Comparison of ENCODE assay signal across 8 mouse cellular contexts in genomic region chr19:45047417-45047934, GRCm38 (mm10). TPM values are rescaled to one million over a fixed set of nuclear protein-coding genes. Genes with fewer than 3 reads are reported as not detected.
DNase-seq lines count a peak whose midpoint lies in the region; ATAC-seq lines count a peak whose summit lies in the region.

Sfxn3 (plus strand) TSS chr19:45047503.

- peak within 1 kb of the TSS; percentile 57 for H3K4me3 ChIP-seq in intestine, embryonic 14.5 days (ENCODE audit: low read depth, low read length)

- H3K27me3 ChIP-seq in intestine, embryonic 14.5 days (replicated peaks; ENCODE audit: control insufficient read depth, insufficient read depth, low read length), result peaks cover 23% of the 10 kb centered on the region

- peaks cover 17% of the 10 kb centered on the region for H3K4me1 ChIP-seq in intestine, embryonic 14.5 days (replicated peaks; ENCODE audit: control insufficient read depth, insufficient read depth, low read length)

- peak within 1 kb of the TSS; percentile 84 for H3K27ac ChIP-seq in intestine, embryonic 14.5 days (ENCODE audit: low read depth)

- H3K9ac ChIP-seq in intestine, embryonic 14.5 days (ENCODE audit: low read length), result peak within 1 kb of the TSS; percentile 50

- H3K9me3 ChIP-seq in intestine, embryonic 14.5 days (ENCODE audit: control insufficient read depth, low read length), result no peaks in the 10 kb centered on the region

- peaks cover 14% of the 10 kb centered on the region for H3K36me3 ChIP-seq in intestine, embryonic 14.5 days (ENCODE audit: control insufficient read depth, insufficient read depth, low read length)

- DNase-seq in adrenal gland, adult 18-20 months (ENCODE audit: low spot score in 2 of 2), result peak; percentile 89 to 92
- peak; percentile 79 for DNase-seq in embryo, embryonic 10.5 days (ENCODE audit: low spot score)
- peak; percentile 95 for DNase-seq in gastrocnemius, postnatal 25 days
- DNase-seq in intestine, embryonic 14.5 days (ENCODE audit: low spot score), result peak; percentile 95
- DNase-seq in left cerebral cortex, postnatal 10 days (ENCODE audit: extremely low spot score in 1 of 2, low spot score in 2 of 2), result peak; percentile 94 to 98
- peak; percentile 96 to 97 for DNase-seq in right cerebral cortex, postnatal 10 days (ENCODE audit: low spot score in 2 of 2)
- peak; percentile 97 for DNase-seq in urinary bladder, postnatal 14 days (ENCODE audit: low spot score)

- intact Hi-C loops in left cerebral cortex, postnatal 10 days (cut with DNase I), result no loop called here

- peak within 1 kb of the TSS; percentile 92 for H3K4me2 ChIP-seq in intestine, embryonic 14.5 days (ENCODE audit: low read length)

- peak; percentile 79 for ATAC-seq in intestine, embryonic 14.5 days (replicated peaks; ENCODE audit: low FRiP score, low TSS enrichment, low read depth)
- ATAC-seq in megakaryocyte progenitor cell, adult 5-6 weeks (replicated peaks; ENCODE audit: poor library complexity), result peak; percentile 82

- under 1% methylated on average over 26 of the region's 26 CpGs for WGBS in intestine, embryonic 14.5 days

RNA-seq across cellular contexts. Expression of gene Sfxn3, which starts in this region (rescaled TPM):
- 10 to 100 TPM; 50.1 to 51.8 TPM for total RNA-seq in adrenal gland, adult 18-20 months (2021)
- total RNA-seq in gastrocnemius, postnatal 25 days (2021), result 10 to 100 TPM; 20.7 to 22.5 TPM
- 23.4 and 24.5 TPM in 2 replicates for polyA plus RNA-seq in intestine, embryonic 14.5 days (2014; fragmentation: Nextera tagmentation; extraction: Ambion mirVana)
- 100 to 1,000 TPM; 116 to 122 TPM for total RNA-seq in left cerebral cortex, postnatal 10 days (2021)
- total RNA-seq in megakaryocyte progenitor cell, adult 5-6 weeks (2015), result 17.5 and 23.8 TPM in 2 replicates
- 2.4 and 3.1 TPM in 2 replicates for total RNA-seq in megakaryocyte progenitor cell, adult 5-6 weeks (2017)

Comparison
In these comparisons a context has a peak if more than half of its experiments do, and no peak if none do; other contexts are left out.
1. Peak in every context shown above with its lines: DNase-seq, ATAC-seq, H3K4me3 ChIP-seq and H3K27ac ChIP-seq.